Mouse (Mus musculus): ENCODE data around the gene 1700003E16Rik.

DNA sequence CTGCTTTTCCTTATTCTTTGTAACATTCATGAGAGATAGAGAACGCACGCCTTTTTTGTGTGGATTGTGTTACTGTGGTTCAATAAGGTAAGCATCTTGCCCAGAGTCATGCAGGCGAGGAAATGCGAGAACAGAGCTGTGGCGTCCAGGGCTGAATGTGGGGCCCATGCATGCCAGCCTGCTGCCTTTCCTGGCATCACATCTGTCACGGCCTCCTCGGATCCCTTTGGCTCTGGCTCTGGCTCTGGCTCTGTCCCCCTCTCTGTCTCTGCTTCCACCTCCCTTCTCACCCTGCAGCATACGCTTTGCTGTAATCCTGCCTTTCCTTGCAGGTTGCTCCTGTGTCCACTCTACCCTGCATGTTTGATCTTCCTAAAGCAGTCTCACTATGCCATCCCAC, 19.8 kb downstream of the 1700003E16Rik start:
- TF ChIP-seq POLR2A (IDR thresholded peaks at IDR 0.05; ENCODE audit: insufficient read depth, low read depth, low read length) (no peak), CTCF (IDR thresholded peaks at IDR 0.05; ENCODE audit: insufficient read depth, low read depth, low read length) (no peak)

Data from olfactory bulb, adult 2 months (tissue).